Mouse (Mus musculus) heart, postnatal 0 days (tissue): ENCODE data around the gene Plekhm1.

ENCODE experiments used
- CTCF ChIP-seq: IDR thresholded peaks from 2 replicates; pipeline ENCODE4 v1.5.1; 2016; ENCODE audit warnings: antibody characterized with exemption, control low read depth, low read depth
- EP300 ChIP-seq: IDR thresholded peaks from 2 replicates; pipeline ENCODE4 v1.6.1; 2016; ENCODE audit warnings: antibody characterized with exemption, low read depth

GRCm38 (mm10) chr11:103320646-103321045 is 91.8 kb downstream of the Plekhm1 start:
- TF ChIP-seq CTCF (no peak), EP300 (no peak)
